Mouse (Mus musculus): ENCODE results near the gene Med24. TPM values are rescaled to one million over a fixed set of nuclear protein-coding genes. Genes with fewer than 3 reads are reported as not detected.
A peak's percentile ranks its signal among the peaks of the same experiment; 100 is the strongest.
"Not testable (repeated sequence)": the region's sequence is repeated elsewhere in the genome, so short reads cannot be mapped to it uniquely, and the experiment has no call there.

Gene Med24
- polyA plus RNA-seq, 1 experiment, result 127 TPM

- Histone ChIP-seq H3K4me3 (ENCODE audit: insufficient read depth, low read length) (no peak overlapping the region), H3K27ac (ENCODE audit: insufficient read depth, low read length) (no peak overlapping the region), H3K4me1 (ENCODE audit: control insufficient read depth, insufficient read depth, low read length) (no peaks in the 10 kb centered on the region)
- TF ChIP-seq CTCF (IDR thresholded peaks at IDR 0.05; ENCODE audit: extremely low read depth, insufficient read depth, low read length) (no peak), POLR2A (IDR thresholded peaks at IDR 0.05; ENCODE audit: extremely low read depth, insufficient read depth, low read length) (no peak)
Measured at GRCm38 (mm10) chr11:98668984-98669383, 60.3 kb downstream of the Med24 start.

DNA sequence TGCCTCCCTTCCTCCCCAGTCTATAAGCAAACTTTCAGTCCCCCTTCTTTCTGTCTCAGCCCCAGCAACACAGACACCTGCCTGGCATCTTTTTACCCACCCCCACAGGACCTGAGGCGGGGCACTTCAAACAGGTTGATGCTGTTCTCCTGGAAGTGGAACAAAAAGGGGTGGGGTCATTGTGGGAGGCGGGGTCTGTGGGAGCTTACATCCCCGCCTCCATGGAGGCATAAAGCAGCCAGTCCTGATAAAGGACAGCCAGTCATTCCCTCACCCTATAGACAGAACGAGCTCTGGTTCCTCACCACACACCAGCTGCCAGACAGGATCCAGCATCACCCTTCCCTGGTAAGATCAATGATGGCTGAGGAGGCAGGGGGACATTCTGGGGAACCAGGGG is 65.1 kb downstream of the Med24 start, which contains the start of gene Gsdma:
Gene Gsdma, plus strand, starts transcription at position 261 of the 400 bp plus-strand sequence.
- TF ChIP-seq POLR2A (IDR thresholded peaks at IDR 0.05; ENCODE audit: extremely low read depth, insufficient read depth, low read length) (no peak), CTCF (IDR thresholded peaks at IDR 0.05; ENCODE audit: extremely low read depth, insufficient read depth, low read length) (no peak)
- Histone ChIP-seq H3K4me3 (ENCODE audit: insufficient read depth, low read length) (no peak within 1 kb of the TSS), H3K4me1 (ENCODE audit: control insufficient read depth, insufficient read depth, low read length) (no peaks in the 10 kb centered on the region), H3K27ac (ENCODE audit: insufficient read depth, low read length) (no peak within 1 kb of the TSS)

- Histone ChIP-seq H3K4me1 (ENCODE audit: control insufficient read depth, insufficient read depth, low read length) (no peaks in the 10 kb centered on the region), H3K27ac (ENCODE audit: insufficient read depth, low read length) (no peak overlapping the region), H3K4me3 (ENCODE audit: insufficient read depth, low read length) (no peak overlapping the region)
- peak; percentile 64 for TF ChIP-seq CTCF (IDR thresholded peaks at IDR 0.05; ENCODE audit: extremely low read depth, insufficient read depth, low read length)
- no peak for TF ChIP-seq POLR2A (IDR thresholded peaks at IDR 0.05; ENCODE audit: extremely low read depth, insufficient read depth, low read length)
Measured at GRCm38 (mm10) chr11:98660517-98660916, 68.7 kb downstream of the Med24 start.

DNA sequence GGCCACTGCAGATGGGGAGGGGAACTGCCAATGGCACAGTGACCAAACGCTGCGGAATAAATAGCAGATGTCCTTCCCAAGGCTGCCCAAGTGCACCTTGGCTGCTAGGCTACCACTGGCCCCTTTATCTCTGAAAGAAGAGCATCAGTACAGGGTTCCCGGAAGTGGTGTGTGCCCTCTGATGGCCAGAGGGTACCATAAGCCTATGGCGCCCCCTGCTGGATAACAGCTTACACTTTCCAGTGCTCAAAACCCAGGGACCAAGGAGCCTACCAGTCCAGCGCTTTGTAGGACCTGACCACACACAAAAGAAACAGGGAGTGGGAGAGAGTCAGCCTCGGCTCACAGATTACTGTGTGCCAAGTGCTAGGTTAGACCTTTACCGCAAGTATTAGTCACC is 74.2 kb downstream of the Med24 start:
- H3K4me3 ChIP-seq (ENCODE audit: insufficient read depth, low read length); H3K27ac ChIP-seq (ENCODE audit: insufficient read depth, low read length); H3K4me1 ChIP-seq (ENCODE audit: control insufficient read depth, insufficient read depth, low read length): not testable (repeated sequence)
- TF ChIP-seq CTCF (IDR thresholded peaks at IDR 0.05; ENCODE audit: extremely low read depth, insufficient read depth, low read length), result peak; percentile 48

Other genes starting within 250 kb of the Med24 start
- gene Ikzf3, start 183.4 kb downstream of the Med24 start, polyA plus RNA-seq (2012; rRNA removed), result 0.17 and 0.44 TPM in 2 replicates
- gene Zpbp2, start 178.3 kb downstream of the Med24 start, polyA plus RNA-seq (2012; rRNA removed), result 0.23 TPM in 1 of 2 replicates, not detected in the other
- 55.0 and 56.1 TPM in 2 replicates for gene Ormdl3, start 142.1 kb downstream of the Med24 start, polyA plus RNA-seq (2012; rRNA removed)
- not detected in 2 replicates for gene Lrrc3c, start 131.1 kb downstream of the Med24 start, polyA plus RNA-seq (2012; rRNA removed)
- 0.11 and 0.21 TPM in 2 replicates for gene Gm12355, start 103.8 kb downstream of the Med24 start, polyA plus RNA-seq (2012; rRNA removed)
- not detected in 2 replicates for gene Gsdma3, start 103.1 kb downstream of the Med24 start, polyA plus RNA-seq (2012; rRNA removed)
- not detected in 2 replicates for gene Gsdma2, start 82.7 kb downstream of the Med24 start, polyA plus RNA-seq (2012; rRNA removed)
- gene Gsdma, start 65.1 kb downstream of the Med24 start, polyA plus RNA-seq (2012; rRNA removed), result 0.04 and 0.06 TPM in 2 replicates
- gene Psmd3, start 46.9 kb downstream of the Med24 start, polyA plus RNA-seq (2012; rRNA removed), result 188 and 190 TPM in 2 replicates
- gene Csf3, start 28.2 kb downstream of the Med24 start, polyA plus RNA-seq (2012; rRNA removed), result 0.08 TPM in 1 of 2 replicates, not detected in the other
- 721 and 771 TPM in 2 replicates for gene Thra, start 11.2 kb upstream of the Med24 start, polyA plus RNA-seq (2012; rRNA removed)
- 153 and 156 TPM in 2 replicates for gene Nr1d1, start 45.9 kb upstream of the Med24 start, polyA plus RNA-seq (2012; rRNA removed)
- gene Msl1, start 66.1 kb upstream of the Med24 start, polyA plus RNA-seq (2012; rRNA removed), result 119 and 131 TPM in 2 replicates
- 44.9 and 47.4 TPM in 2 replicates for gene Casc3, start 75.5 kb upstream of the Med24 start, polyA plus RNA-seq (2012; rRNA removed)
- gene Rapgefl1, start 107.3 kb upstream of the Med24 start, polyA plus RNA-seq (2012; rRNA removed), result 153 and 181 TPM in 2 replicates
- 35.2 and 36.5 TPM in 2 replicates for gene Wipf2, start 134.2 kb upstream of the Med24 start, polyA plus RNA-seq (2012; rRNA removed)
- gene Cdc6, start 178.4 kb upstream of the Med24 start, polyA plus RNA-seq (2012; rRNA removed), result 0.40 and 0.56 TPM in 2 replicates
- 6.3 and 6.8 TPM in 2 replicates for gene Rara, start 198.4 kb upstream of the Med24 start, polyA plus RNA-seq (2012; rRNA removed)